Mouse (Mus musculus) midbrain, embryonic 15.5 days (tissue): ENCODE results near the gene Pigz. TPM values are rescaled to one million over a fixed set of nuclear protein-coding genes. Genes with fewer than 3 reads are reported as not detected.

Experiments used
- ATAC-seq: fragments of 200-750 bp; cut with Nextera tagmentation; replicated peaks from 2 replicates; pipeline ENCODE4 v1.8.0; 2017; ENCODE audit warnings: moderate TSS enrichment
- H3K27ac ChIP-seq: fragments of 300-500 bp; sonication (generic); 2 replicates; pipeline ENCODE4 v1.5.1; 2015; ENCODE audit warnings: mild to moderate bottlenecking, inconsistent platforms
- H3K27me3 ChIP-seq: fragments of 300-500 bp; sonication (generic); replicated peaks from 2 replicates; pipeline ENCODE4 v1.6.1; 2015; ENCODE audit warnings: inconsistent platforms
- H3K36me3 ChIP-seq: fragments of 300-500 bp; sonication (generic); replicated peaks from 2 replicates; pipeline ENCODE4 v1.6.1; 2015; ENCODE audit warnings: inconsistent platforms
- H3K4me1 ChIP-seq: fragments of 300-500 bp; sonication (generic); 2 replicates; pipeline ENCODE4 v1.6.1; 2015; ENCODE audit warnings: inconsistent platforms
- H3K4me2 ChIP-seq: fragments of 300-500 bp; sonication (generic); 2 replicates; pipeline ENCODE4 v1.6.1; 2015; ENCODE audit warnings: inconsistent platforms, mild to moderate bottlenecking, moderate library complexity
- H3K4me3 ChIP-seq: fragments of 300-500 bp; sonication (generic); 2 replicates; pipeline ENCODE4 v1.5.1; 2015; ENCODE audit warnings: mild to moderate bottlenecking, inconsistent platforms
- H3K9ac ChIP-seq: fragments of 300-500 bp; sonication (generic); 2 replicates; pipeline ENCODE4 v1.6.1; 2015; ENCODE audit warnings: mild to moderate bottlenecking, inconsistent platforms
- H3K9me3 ChIP-seq: fragments of 300-500 bp; sonication (generic); 2 replicates; pipeline ENCODE4 v1.6.1; 2016; ENCODE audit warnings: inconsistent platforms
- WGBS: fragments of 180-500 bp; shearing (Covaris S2); methylation state at CpG from one replicate; pipeline ENCODE4 v1.1.7; 2015; ENCODE audit warnings: mixed read lengths; 5-methylcytosine and 5-hydroxymethylcytosine counted together
- polyA plus RNA-seq: library from polyadenylated mRNA; unstranded; fragments of >200 nt; fragmentation: Nextera tagmentation; extraction: Ambion mirVana; gene quantifications from 2 replicates; pipeline ENCODE4 v1.2.1, GENCODE M21; 2015

Pigz gene
- polyA plus RNA-seq, 1 experiment from 2014 or later = 3.4 TPM

- Histone ChIP-seq H3K27me3 (no peaks in the 10 kb centered on the region), H3K4me1 (peaks cover 15% of the 10 kb centered on the region), H3K36me3 (no peaks in the 10 kb centered on the region), H3K27ac (peak overlapping the region; percentile 32; the same call in 1 of the 2 replicates), H3K4me3 (peak overlapping the region; percentile 13; the same call in 1 of the 2 replicates), H3K9ac (no peak overlapping the region), H3K9me3 (no peaks in the 10 kb centered on the region), H3K4me2 (peak overlapping the region; percentile 36)
- peak; percentile 71 for ATAC-seq
- WGBS = 7% methylated on average over 9 of the region's 9 CpGs
These were observed 26.8 kb upstream of the Pigz start for GRCm38 (mm10) chr16:31906896-31907295.

- no peak for ATAC-seq
- Histone ChIP-seq H3K27ac (no peak overlapping the region), H3K4me2 (no peak overlapping the region), H3K36me3 (no peaks in the 10 kb centered on the region), H3K9me3 (no peaks in the 10 kb centered on the region), H3K4me3 (no peak overlapping the region), H3K27me3 (no peaks in the 10 kb centered on the region), H3K4me1 (peaks cover 15% of the 10 kb centered on the region), H3K9ac (no peak overlapping the region)
- 59% methylated on average over 11 of the region's 11 CpGs for WGBS
These were observed 24.7 kb upstream of the Pigz start for GRCm38 (mm10) chr16:31908959-31909358.

- H3K4me2 ChIP-seq = no peak overlapping the region
- no peak overlapping the region for H3K27ac ChIP-seq
- 75% methylated on average over 10 of the region's 10 CpGs for WGBS
- no peak overlapping the region for H3K4me3 ChIP-seq
- no peaks in the 10 kb centered on the region for H3K9me3 ChIP-seq
- no peaks in the 10 kb centered on the region for H3K36me3 ChIP-seq
- no peak for ATAC-seq
- H3K4me1 ChIP-seq = peaks cover 15% of the 10 kb centered on the region
- H3K27me3 ChIP-seq = no peaks in the 10 kb centered on the region
- H3K9ac ChIP-seq = no peak overlapping the region
These were observed 23.3 kb upstream of the Pigz start for GRCm38 (mm10) chr16:31910281-31910847.

GRCm38 (mm10) chr16:31917776-31918175 lies 15.9 kb upstream of the Pigz start:
- no peak; the same call in 1 of the 2 replicates for ATAC-seq

GRCm38 (mm10) chr16:31918248-31918724 lies 15.4 kb upstream of the Pigz start:
- H3K9ac ChIP-seq = no peak overlapping the region
- H3K27ac ChIP-seq = no peak overlapping the region
- peak; percentile 52; the same call in 1 of the 2 replicates for ATAC-seq
- no peak overlapping the region for H3K4me3 ChIP-seq
- H3K9me3 ChIP-seq = no peaks in the 10 kb centered on the region
- 0 out of 2 replicates have a peak, but pooled peaks cover 3% of the 10 kb centered on the region for H3K4me1 ChIP-seq
- 0 out of 2 replicates have a peak overlapping the region, but pooled peaks have one; percentile 18 for H3K4me2 ChIP-seq
- WGBS = 5% methylated on average over 14 of the region's 14 CpGs
- no peaks in the 10 kb centered on the region for H3K27me3 ChIP-seq
- H3K36me3 ChIP-seq = no peaks in the 10 kb centered on the region

More at GRCm38 (mm10) chr16:31917776-31918175, 15.9 kb upstream of the Pigz start:
- Histone ChIP-seq H3K27me3 (no peaks in the 10 kb centered on the region), H3K27ac (no peak overlapping the region), H3K9me3 (no peaks in the 10 kb centered on the region), H3K4me3 (no peak overlapping the region), H3K4me2 (no peak overlapping the region), H3K36me3 (no peaks in the 10 kb centered on the region), H3K4me1 (0 out of 2 replicates have a peak, but pooled peaks cover 3% of the 10 kb centered on the region), H3K9ac (no peak overlapping the region)
- WGBS = 86% methylated on average over 11 of the region's 11 CpGs

- Histone ChIP-seq H3K4me2 (no peak overlapping the region), H3K9ac (no peak overlapping the region), H3K36me3 (no peaks in the 10 kb centered on the region), H3K9me3 (no peaks in the 10 kb centered on the region), H3K27ac (no peak overlapping the region), H3K4me1 (no peaks in the 10 kb centered on the region), H3K4me3 (no peak overlapping the region), H3K27me3 (no peaks in the 10 kb centered on the region)
- no peak for ATAC-seq
- WGBS = 87% methylated on average over 6 of the region's 6 CpGs
These were observed 9.3 kb upstream of the Pigz start for GRCm38 (mm10) chr16:31924368-31924767.

- Histone ChIP-seq H3K9ac (no peak overlapping the region), H3K36me3 (no peaks in the 10 kb centered on the region), H3K4me3 (no peak overlapping the region), H3K4me2 (no peak overlapping the region), H3K27ac (no peak overlapping the region), H3K4me1 (no peaks in the 10 kb centered on the region), H3K9me3 (no peaks in the 10 kb centered on the region), H3K27me3 (no peaks in the 10 kb centered on the region)
- ATAC-seq = no peak
- 75% methylated on average over 6 of the region's 6 CpGs for WGBS
These were observed 7.6 kb upstream of the Pigz start for GRCm38 (mm10) chr16:31926091-31926490.

GRCm38 (mm10) chr16:31926547-31927182 lies 7.0 kb upstream of the Pigz start:
- no peaks in the 10 kb centered on the region for H3K4me1 ChIP-seq
- H3K9ac ChIP-seq = no peak overlapping the region
- H3K36me3 ChIP-seq = no peaks in the 10 kb centered on the region
- no peak overlapping the region for H3K4me3 ChIP-seq
- no peak for ATAC-seq
- no peak overlapping the region for H3K4me2 ChIP-seq
- 84% methylated on average over 13 of the region's 13 CpGs for WGBS
- H3K27ac ChIP-seq = no peak overlapping the region
- no peaks in the 10 kb centered on the region for H3K27me3 ChIP-seq
- no peaks in the 10 kb centered on the region for H3K9me3 ChIP-seq

- H3K4me2 ChIP-seq = no peak overlapping the region
- H3K27me3 ChIP-seq = no peaks in the 10 kb centered on the region
- H3K36me3 ChIP-seq = no peaks in the 10 kb centered on the region
- peaks cover 4% of the 10 kb centered on the region; the same call in 1 of the 2 replicates for H3K4me1 ChIP-seq
- H3K9ac ChIP-seq = no peak overlapping the region
- WGBS = 80% methylated on average over 5 of the region's 5 CpGs
- H3K9me3 ChIP-seq = no peaks in the 10 kb centered on the region
- no peak for ATAC-seq
- no peak overlapping the region for H3K27ac ChIP-seq
- H3K4me3 ChIP-seq = no peak overlapping the region
These were observed 6.2 kb upstream of the Pigz start for GRCm38 (mm10) chr16:31927412-31927811.

GRCm38 (mm10) chr16:31931330-31931729 lies 2.3 kb upstream of the Pigz start:
- 56% methylated on average over 17 of the region's 17 CpGs for WGBS
- Histone ChIP-seq H3K4me3 (no peak overlapping the region), H3K36me3 (no peaks in the 10 kb centered on the region), H3K27ac (no peak overlapping the region), H3K27me3 (0 out of 2 replicates have a peak, but pooled peaks cover 3% of the 10 kb centered on the region), H3K4me1 (peaks cover 34% of the 10 kb centered on the region), H3K4me2 (no peak overlapping the region), H3K9ac (no peak overlapping the region), H3K9me3 (no peaks in the 10 kb centered on the region)
- ATAC-seq = no peak

GRCm38 (mm10) chr16:31932255-31932654 lies 1.4 kb upstream of the Pigz start:
- H3K4me1 ChIP-seq = peaks cover 34% of the 10 kb centered on the region
- H3K27me3 ChIP-seq = 0 out of 2 replicates have a peak, but pooled peaks cover 3% of the 10 kb centered on the region
- no peaks in the 10 kb centered on the region for H3K36me3 ChIP-seq
- 31% methylated on average over 5 of the region's 5 CpGs for WGBS
- peak overlapping the region; percentile 91 for H3K27ac ChIP-seq
- peak overlapping the region; percentile 81; the same call in 1 of the 2 replicates for H3K4me2 ChIP-seq
- peak; percentile 3 for ATAC-seq
- H3K9ac ChIP-seq = no peak overlapping the region
- no peak overlapping the region for H3K4me3 ChIP-seq
- H3K9me3 ChIP-seq = no peaks in the 10 kb centered on the region

- Histone ChIP-seq H3K27ac (peak overlapping the region; percentile 91), H3K4me3 (peak overlapping the region; percentile 41), H3K36me3 (no peaks in the 10 kb centered on the region), H3K27me3 (0 out of 2 replicates have a peak, but pooled peaks cover 3% of the 10 kb centered on the region), H3K4me1 (peaks cover 34% of the 10 kb centered on the region), H3K4me2 (peak overlapping the region; percentile 81), H3K9ac (peak overlapping the region; percentile 54), H3K9me3 (no peaks in the 10 kb centered on the region)
- WGBS = under 1% methylated on average over 50 of the region's 50 CpGs
- ATAC-seq = peak; percentile 98
These were observed 582 bp upstream of the Pigz start for GRCm38 (mm10) chr16:31932840-31933697.
